Mouse (Mus musculus): ENCODE results near the gene Chpf2.
"Not testable (repeated sequence)": the region's sequence is repeated elsewhere in the genome, so short reads cannot be mapped to it uniquely, and the experiment has no call there.

The Chpf2 gene

GRCm38 (mm10) chr5:24586547-24587199 lies at the start of gene Chpf2:
TSS of gene Chpf2 (plus strand) at chr5:24586741.
- DNase-seq: peak; percentile 76

- no peak for DNase-seq
Measured at GRCm38 (mm10) chr5:24537618-24538017, 48.9 kb upstream of the Chpf2 start.

- no peak for DNase-seq
Measured at GRCm38 (mm10) chr5:24539571-24540296, 46.8 kb upstream of the Chpf2 start.

- DNase-seq: no peak
Measured at GRCm38 (mm10) chr5:24540387-24541143, 46.0 kb upstream of the Chpf2 start, which contains the start of gene Asb10. TSS of gene Asb10 (minus strand) at chr5:24540978.

GRCm38 (mm10) chr5:24541144-24541569 lies 45.4 kb upstream of the Chpf2 start:
- DNase-seq: no peak

GRCm38 (mm10) chr5:24542643-24543042 lies 43.9 kb upstream of the Chpf2 start:
- DNase-seq: no peak

- DNase-seq: no peak
Measured at GRCm38 (mm10) chr5:24550598-24551316, 35.8 kb upstream of the Chpf2 start.

- no peak for DNase-seq
Measured at GRCm38 (mm10) chr5:24551317-24551688, 35.2 kb upstream of the Chpf2 start.

GRCm38 (mm10) chr5:24553621-24554244 lies 32.8 kb upstream of the Chpf2 start:
- DNase-seq: no peak

GRCm38 (mm10) chr5:24555335-24555734 lies 31.2 kb upstream of the Chpf2 start:
- DNase-seq: not testable (repeated sequence)

GRCm38 (mm10) chr5:24556709-24557108 lies 29.8 kb upstream of the Chpf2 start, which contains the start of gene 4931409K22Rik:
TSS of gene 4931409K22Rik (minus strand) at chr5:24556809.
- DNase-seq: no peak

- no peak for DNase-seq
Measured at GRCm38 (mm10) chr5:24575948-24576347, 10.6 kb upstream of the Chpf2 start.

- DNase-seq: no peak
Measured at GRCm38 (mm10) chr5:24576801-24577182, 9.7 kb upstream of the Chpf2 start.

- DNase-seq: peak; percentile 100
Measured at GRCm38 (mm10) chr5:24577183-24577929, 9.2 kb upstream of the Chpf2 start, which contains the start of gene Abcf2. TSS of gene Abcf2 (minus strand) at chr5:24577467.

- peak; percentile 41 for DNase-seq
Measured at GRCm38 (mm10) chr5:24578109-24578963, 8.2 kb upstream of the Chpf2 start.

- DNase-seq: no peak
Measured at GRCm38 (mm10) chr5:24586106-24586505, 435 bp upstream of the Chpf2 start.

GRCm38 (mm10) chr5:24587200-24587577 lies 648 bp downstream of the Chpf2 start:
- no peak for DNase-seq

- DNase-seq: no peak
Measured at GRCm38 (mm10) chr5:24589511-24590500, 3.3 kb downstream of the Chpf2 start.

GRCm38 (mm10) chr5:24591268-24591721 lies 4.8 kb downstream of the Chpf2 start:
- DNase-seq: no peak

Measured in cerebellum, adult 9-11 months (tissue).